Mouse (Mus musculus) testis, adult 2 months (tissue): ENCODE results near the gene Tlr4.

Source experiments
- CTCF ChIP-seq: fragments of 200-500 bp; IDR thresholded peaks from 2 replicates; pipeline ENCODE4 v1.5.1; 2012; ENCODE audit warnings: low read depth, mild to moderate bottlenecking, inconsistent platforms, low read length, moderate library complexity; ENCODE audit not compliant: control insufficient read depth, insufficient read depth, insufficient replicate concordance
- POLR2A ChIP-seq: fragments of 200-500 bp; IDR thresholded peaks from 2 replicates; pipeline ENCODE4 v1.6.1; 2012; ENCODE audit warnings: low read depth, mild to moderate bottlenecking, inconsistent platforms, low read length, moderate library complexity; ENCODE audit not compliant: control insufficient read depth

DNA sequence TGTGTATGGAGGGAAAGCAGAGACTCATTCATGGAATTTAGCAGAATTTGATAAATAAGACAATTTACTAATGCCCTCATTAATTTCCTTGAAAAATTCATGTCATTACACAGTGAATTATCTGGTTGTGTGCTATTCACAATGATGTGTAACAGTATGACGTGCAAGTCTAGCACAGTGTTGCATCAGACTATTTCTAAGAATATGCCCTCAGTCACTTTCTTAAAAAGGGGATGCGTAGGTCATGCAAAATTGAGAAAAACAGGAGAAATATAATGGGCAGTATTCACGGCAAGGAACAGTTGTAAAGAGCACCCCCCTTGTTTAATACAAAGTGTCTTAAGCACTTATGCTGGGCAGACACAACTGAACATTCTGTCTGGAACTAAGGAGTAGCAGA is 5.6 kb upstream of the Tlr4 start:
- TF ChIP-seq POLR2A (no peak), CTCF (no peak)
